Mouse (Mus musculus): ENCODE data around the gene Mapk8ip2. TPM values are rescaled to one million over a fixed set of nuclear protein-coding genes. Genes with fewer than 3 reads are reported as not detected.

Gene Mapk8ip2
- polyA plus RNA-seq, 1 experiment, result not detected

Other genes with a start within 250 kb of the Mapk8ip2 start
- 23.0 and 25.7 TPM in 2 replicates for gene Ppp6r2, start 242.4 kb upstream of the Mapk8ip2 start, polyA plus RNA-seq (2012; ENCODE audit: insufficient read depth, insufficient read length, missing spikeins)
- gene Sbf1, start 138.6 kb upstream of the Mapk8ip2 start, polyA plus RNA-seq (2012; ENCODE audit: insufficient read depth, insufficient read length, missing spikeins), result 23.6 and 24.4 TPM in 2 replicates
- not detected in 2 replicates for gene Adm2, start 131.2 kb upstream of the Mapk8ip2 start, polyA plus RNA-seq (2012; ENCODE audit: insufficient read depth, insufficient read length, missing spikeins)
- gene Miox, start 119.5 kb upstream of the Mapk8ip2 start, polyA plus RNA-seq (2012; ENCODE audit: insufficient read depth, insufficient read length, missing spikeins), result not detected in 2 replicates
- 10.6 and 12.7 TPM in 2 replicates for gene Lmf2, start 98.3 kb upstream of the Mapk8ip2 start, polyA plus RNA-seq (2012; ENCODE audit: insufficient read depth, insufficient read length, missing spikeins)
- 59.3 and 60.2 TPM in 2 replicates for gene Ncaph2, start 98.2 kb upstream of the Mapk8ip2 start, polyA plus RNA-seq (2012; ENCODE audit: insufficient read depth, insufficient read length, missing spikeins)
- 22.7 and 24.0 TPM in 2 replicates for gene Sco2, start 80.1 kb upstream of the Mapk8ip2 start, polyA plus RNA-seq (2012; ENCODE audit: insufficient read depth, insufficient read length, missing spikeins)
- 0.55 TPM in 1 of 2 replicates, not detected in the other for gene Tymp, start 76.9 kb upstream of the Mapk8ip2 start, polyA plus RNA-seq (2012; ENCODE audit: insufficient read depth, insufficient read length, missing spikeins)
- gene Odf3b, start 74.6 kb upstream of the Mapk8ip2 start, polyA plus RNA-seq (2012; ENCODE audit: insufficient read depth, insufficient read length, missing spikeins), result not detected in 2 replicates
- gene Klhdc7b, start 69.0 kb upstream of the Mapk8ip2 start, polyA plus RNA-seq (2012; ENCODE audit: insufficient read depth, insufficient read length, missing spikeins), result not detected in 2 replicates
- not detected in 2 replicates for gene Syce3, start 43.4 kb upstream of the Mapk8ip2 start, polyA plus RNA-seq (2012; ENCODE audit: insufficient read depth, insufficient read length, missing spikeins)
- gene Cpt1b, start 28.1 kb upstream of the Mapk8ip2 start, polyA plus RNA-seq (2012; ENCODE audit: insufficient read depth, insufficient read length, missing spikeins), result 440 and 455 TPM in 2 replicates
- gene C730034F03Rik, start 24.3 kb upstream of the Mapk8ip2 start, polyA plus RNA-seq (2012; ENCODE audit: insufficient read depth, insufficient read length, missing spikeins), result 1.1 and 2.4 TPM in 2 replicates
- gene Gm44502, start 24.2 kb upstream of the Mapk8ip2 start, polyA plus RNA-seq (2012; ENCODE audit: insufficient read depth, insufficient read length, missing spikeins), result 2.1 and 11.4 TPM in 2 replicates
- 151 and 203 TPM in 2 replicates for gene Chkb, start 24.0 kb upstream of the Mapk8ip2 start, polyA plus RNA-seq (2012; ENCODE audit: insufficient read depth, insufficient read length, missing spikeins)
- gene Arsa, start 23.5 kb downstream of the Mapk8ip2 start, polyA plus RNA-seq (2012; ENCODE audit: insufficient read depth, insufficient read length, missing spikeins), result 17.2 and 24.2 TPM in 2 replicates
- gene Shank3, start 45.7 kb downstream of the Mapk8ip2 start, polyA plus RNA-seq (2012; ENCODE audit: insufficient read depth, insufficient read length, missing spikeins), result 6.8 and 15.5 TPM in 2 replicates
- gene Acr, start 114.4 kb downstream of the Mapk8ip2 start, polyA plus RNA-seq (2012; ENCODE audit: insufficient read depth, insufficient read length, missing spikeins), result not detected in 2 replicates
- 2.7 and 4.4 TPM in 2 replicates for gene Rabl2, start 138.0 kb downstream of the Mapk8ip2 start, polyA plus RNA-seq (2012; ENCODE audit: insufficient read depth, insufficient read length, missing spikeins)